Mouse (Mus musculus): ENCODE measurements around the gene Jmjd1c.

- TF ChIP-seq CTCF (IDR thresholded peaks at IDR 0.05; ENCODE audit: low read depth) (no peak), EP300 (optimal IDR thresholded peaks at IDR 0.05) (no peak)
Observed at GRCm38 (mm10) chr10:67071884-67072283, 24.0 kb upstream of the Jmjd1c start.
